ENCODE assay signal across 27 mouse cellular contexts in the genomic region with DNA sequence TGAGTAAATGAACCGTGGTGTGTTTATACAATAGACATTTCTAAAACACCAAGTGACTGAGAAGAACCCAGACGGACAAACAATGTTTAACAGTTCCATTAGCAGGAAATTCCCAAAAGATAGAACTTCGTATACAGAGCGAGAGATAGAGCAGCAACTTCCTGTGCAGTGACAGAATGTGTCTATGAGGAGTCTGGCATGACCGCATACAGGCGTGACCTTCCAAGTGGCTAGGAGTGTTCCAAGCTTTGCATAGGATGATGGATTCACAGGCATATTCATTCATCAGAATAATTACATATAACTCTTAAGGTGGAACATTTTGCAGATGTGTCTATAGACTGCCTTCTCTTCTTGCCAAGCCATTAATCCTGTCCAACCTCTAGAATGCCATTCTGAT. TPM values are rescaled to one million over a fixed set of nuclear protein-coding genes. Genes with fewer than 3 reads are reported as not detected.
"Had no signal": no experiment of that assay in that cellular context is flagged by ENCODE, and none has a peak within 500 bp of the region (broad histone marks: within the 10 kb centered on the region; RNA-seq: fewer than 3 reads in every experiment).

No protein-coding gene starts in this region.

- H3K9ac ChIP-seq: heart, embryonic 12.5 days; hindbrain, embryonic 12.5 days; hindbrain, embryonic 14.5 days; intestine, embryonic 15.5 days; limb, embryonic 12.5 days had no signal

- H3K4me2 ChIP-seq: heart, embryonic 12.5 days; hindbrain, embryonic 12.5 days; hindbrain, embryonic 14.5 days; intestine, embryonic 15.5 days; limb, embryonic 12.5 days; liver, embryonic 11.5 days had no signal

- H3K36me3 ChIP-seq: heart, embryonic 10.5 days; heart, embryonic 12.5 days; hindbrain, embryonic 10.5 days; hindbrain, embryonic 12.5 days; intestine, embryonic 15.5 days; limb, embryonic 10.5 days; limb, embryonic 12.5 days had no signal

- H3K4me1 ChIP-seq: heart, embryonic 10.5 days; heart, embryonic 12.5 days; hindbrain, embryonic 10.5 days; hindbrain, embryonic 12.5 days; intestine, embryonic 15.5 days; limb, embryonic 10.5 days; limb, embryonic 12.5 days had no signal

- ATAC-seq: hindbrain, embryonic 16.5 days; inflammation-experienced regulatory T-cells, adult 6 months; intestine, embryonic 15.5 days; intestine, postnatal 0 days had no signal

- DNase-seq: gastrocnemius, adult 2 months; gastrocnemius, postnatal 10 days; gastrocnemius, postnatal 25 days; heart, adult 2 months; heart, postnatal 14 days; heart, postnatal 4 days; kidney, adult 18-20 months; kidney, adult 8-10 months; kidney, postnatal 10 days; kidney, postnatal 25 days; kidney, postnatal 4 days; liver had no signal

- H3K27ac ChIP-seq: gastrocnemius, adult 2 months; heart, adult 2 months; heart, embryonic 10.5 days; hindbrain, embryonic 10.5 days; hindbrain, embryonic 12.5 days; hindbrain, embryonic 14.5 days; intestine, embryonic 15.5 days; layer of hippocampus, adult 2 months; left cerebral cortex, adult 2 months; limb, embryonic 10.5 days; limb, embryonic 12.5 days had no signal

- H3K4me3 ChIP-seq: gastrocnemius, adult 2 months; heart, adult 2 months; heart, embryonic 10.5 days; heart, embryonic 12.5 days; hindbrain, embryonic 10.5 days; hindbrain, embryonic 12.5 days; intestine, embryonic 15.5 days; layer of hippocampus, adult 2 months; left cerebral cortex, adult 2 months; limb, embryonic 10.5 days; limb, embryonic 12.5 days had no signal

- H3K27me3 ChIP-seq: heart, embryonic 12.5 days; hindbrain, embryonic 12.5 days; intestine, embryonic 15.5 days; limb, embryonic 12.5 days had no signal

- H3K9me3 ChIP-seq: heart, embryonic 10.5 days; heart, embryonic 12.5 days; hindbrain, embryonic 10.5 days; hindbrain, embryonic 12.5 days; intestine, embryonic 15.5 days; limb, embryonic 10.5 days; limb, embryonic 12.5 days had no signal

RNA-seq across cellular contexts. Expression of a gene that starts 18.1 kb away (rescaled TPM):
- total RNA-seq: granulocyte monocyte progenitor cell, adult 5-6 weeks had no signal
